Mouse (Mus musculus): ENCODE measurements at regions not wholly inside any gene's neighbourhood (a gene's known extent, or its start where the extent isn't known, plus 50 kb on each side); places are given as distances from the start of the nearest gene placed in this dataset.

DNA sequence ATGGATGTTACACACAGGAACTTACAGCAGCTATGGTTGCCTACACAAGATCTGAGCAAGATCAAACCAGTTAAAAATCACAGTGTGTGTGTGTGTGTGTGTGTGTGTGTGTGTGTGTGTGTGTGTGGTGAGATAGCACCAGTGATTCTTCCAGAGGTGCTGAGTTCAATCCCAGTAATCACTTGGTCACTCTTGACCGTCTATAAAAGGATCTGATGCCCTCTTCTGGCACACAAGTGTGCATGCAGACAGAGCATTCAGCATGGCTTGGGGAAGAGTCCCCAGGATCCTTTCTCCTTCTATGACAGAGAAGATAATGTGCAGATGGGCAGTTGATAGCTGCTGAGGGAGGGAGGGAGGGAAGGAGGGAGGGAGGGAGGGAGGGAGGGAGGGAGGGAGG lies 274.4 kb upstream of the Pkn2 start:
- no peak for DNase-seq

GRCm38 (mm10) chr3:143155556-143155955 lies 273.8 kb upstream of the Pkn2 start:
- no peak for DNase-seq

- no peak for DNase-seq
Measured at GRCm38 (mm10) chr3:143147471-143147870, 265.7 kb upstream of the Pkn2 start.

- no peak for DNase-seq
Measured at GRCm38 (mm10) chr3:143138952-143139351, 257.1 kb upstream of the Pkn2 start.

DNA sequence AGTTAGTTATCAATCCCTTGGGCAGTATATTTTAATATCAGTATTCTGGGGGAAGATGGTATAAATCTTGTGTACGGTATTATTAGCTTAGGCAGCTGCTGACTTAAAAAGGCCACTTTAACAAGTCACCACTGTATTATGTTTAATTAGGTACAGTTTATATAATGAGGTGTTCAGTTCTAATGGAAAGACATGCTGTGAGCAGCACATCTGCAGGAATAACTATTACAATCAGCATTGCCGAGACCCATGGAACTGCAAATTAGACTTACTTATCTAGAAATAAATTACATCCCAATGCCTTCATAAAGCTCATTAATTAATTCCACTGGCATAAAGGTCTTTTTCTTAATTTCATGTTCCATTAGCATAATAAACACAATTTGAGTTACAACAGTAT lies 252.7 kb upstream of the Pkn2 start:
- DNase-seq = no peak

- DNase-seq = no peak
Measured at GRCm38 (mm10) chr3:143107733-143108291, 226.0 kb upstream of the Pkn2 start.

DNA sequence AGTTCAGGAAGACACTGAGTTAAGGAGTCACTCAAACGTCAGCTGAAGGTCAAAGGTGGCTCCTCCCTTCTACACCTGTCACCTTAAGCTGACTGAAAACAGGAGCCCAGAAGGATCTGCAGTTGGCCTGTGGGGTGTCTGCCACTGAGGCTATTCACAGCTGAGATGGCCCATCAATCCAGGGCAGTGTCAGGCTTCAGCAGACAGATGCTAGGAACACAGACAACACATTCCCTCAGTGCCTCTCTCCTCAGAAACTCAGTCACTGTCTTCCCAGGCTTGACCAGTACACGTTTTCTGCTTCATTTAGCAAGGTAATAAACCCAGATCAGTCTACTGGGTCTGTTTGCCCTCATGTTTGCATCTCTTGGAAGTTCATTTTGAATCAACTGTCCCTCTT lies 222.9 kb upstream of the Pkn2 start:
- DNase-seq = no peak

GRCm38 (mm10) chr3:143103333-143103732 lies 221.5 kb upstream of the Pkn2 start:
- no peak for DNase-seq

GRCm38 (mm10) chr3:143100810-143101645 lies 219.2 kb upstream of the Pkn2 start:
- DNase-seq = no peak

- DNase-seq = no peak
Measured at GRCm38 (mm10) chr3:143100203-143100602, 218.4 kb upstream of the Pkn2 start.

- DNase-seq = no peak
Measured at GRCm38 (mm10) chr3:143092206-143092605, 210.4 kb upstream of the Pkn2 start.

DNA sequence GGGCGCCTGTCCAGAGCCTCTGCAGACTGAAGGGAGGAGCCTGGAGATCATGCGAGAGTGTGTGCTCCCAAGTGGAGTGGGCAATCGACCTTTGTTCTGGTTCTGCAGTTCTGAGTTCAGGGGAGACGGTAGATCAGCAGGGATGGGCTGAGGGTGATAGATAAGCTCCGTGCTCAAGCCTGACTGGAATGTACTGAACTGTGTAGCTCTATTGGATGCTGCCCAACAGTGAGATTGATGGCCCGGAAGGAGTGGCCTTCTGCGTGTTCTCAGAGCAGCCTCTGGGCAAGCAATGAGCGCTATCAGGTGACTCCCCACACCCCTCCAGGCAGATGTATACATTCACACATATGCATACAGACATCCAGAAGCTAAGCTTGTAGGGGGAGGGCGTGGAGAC lies 209.1 kb upstream of the Pkn2 start:
- no peak for DNase-seq

- DNase-seq = no peak
Measured at GRCm38 (mm10) chr3:143090316-143090715, 208.5 kb upstream of the Pkn2 start.

- DNase-seq = no peak
Measured at GRCm38 (mm10) chr3:143087786-143088185, 206.0 kb upstream of the Pkn2 start.

DNA sequence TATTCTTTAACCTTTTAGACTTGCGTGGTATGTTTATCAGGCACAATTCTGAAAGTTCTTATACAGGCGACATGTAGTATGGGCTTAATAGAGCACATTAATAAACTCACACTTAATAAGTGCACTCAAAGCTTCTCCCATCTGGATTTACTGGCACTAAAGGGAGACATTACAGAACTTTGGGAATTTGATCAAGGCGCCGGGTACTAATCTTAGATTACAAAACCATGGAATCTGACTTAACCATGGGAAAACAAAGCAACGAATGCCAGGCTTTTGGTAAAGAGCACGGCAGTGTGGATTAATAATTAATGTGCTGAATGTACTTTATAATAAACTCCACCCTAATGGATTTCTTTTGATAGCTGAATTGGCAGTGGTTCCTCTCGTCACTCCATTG lies 196.5 kb upstream of the Pkn2 start:
- DNase-seq = no peak

- DNase-seq = no peak
Measured at GRCm38 (mm10) chr3:143071839-143072373, 190.1 kb upstream of the Pkn2 start.

DNA sequence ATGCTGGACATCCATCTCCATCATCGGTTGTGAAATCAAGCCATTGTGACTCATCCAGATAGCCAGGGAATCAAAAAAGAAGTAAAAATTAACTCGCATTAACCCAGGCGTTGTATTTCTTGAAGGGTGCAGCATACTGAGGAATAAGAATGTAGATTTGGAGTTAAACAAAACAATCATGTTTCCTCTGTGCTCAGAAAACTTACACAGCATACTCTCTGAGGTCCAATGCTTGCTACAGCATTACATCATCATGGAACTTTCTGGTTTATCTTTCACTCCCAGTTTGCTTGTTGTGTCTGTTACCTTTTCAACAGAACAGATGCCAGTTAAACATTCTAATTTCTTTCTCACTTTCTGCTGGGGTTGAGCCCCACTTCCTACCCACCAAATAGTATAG lies 173.1 kb upstream of the Pkn2 start:
- DNase-seq = no peak

- DNase-seq = no peak
Measured at GRCm38 (mm10) chr3:143053286-143053993, 171.6 kb upstream of the Pkn2 start.

DNA sequence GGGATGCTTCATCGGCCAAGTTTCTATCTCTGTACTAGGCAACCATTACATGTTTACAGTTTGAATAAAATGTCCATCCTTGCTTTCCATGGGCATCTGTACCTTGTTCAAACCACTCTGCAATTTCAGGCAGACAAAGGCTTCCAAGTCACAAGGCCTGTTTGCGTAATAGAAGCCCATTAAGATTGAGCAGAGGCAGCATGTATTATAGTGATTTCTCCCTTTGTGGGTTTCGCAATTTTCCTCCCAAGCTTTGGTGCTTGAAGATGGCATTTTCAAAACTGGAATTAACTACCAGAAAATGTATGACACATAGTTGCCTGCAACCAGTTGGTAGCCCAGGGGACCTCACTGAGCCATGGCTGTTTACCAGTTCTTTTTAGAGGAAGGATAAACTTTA lies 158.9 kb upstream of the Pkn2 start:
- DNase-seq = no peak

- no peak for DNase-seq
Measured at GRCm38 (mm10) chr3:143036108-143036507, 154.3 kb upstream of the Pkn2 start.

DNA sequence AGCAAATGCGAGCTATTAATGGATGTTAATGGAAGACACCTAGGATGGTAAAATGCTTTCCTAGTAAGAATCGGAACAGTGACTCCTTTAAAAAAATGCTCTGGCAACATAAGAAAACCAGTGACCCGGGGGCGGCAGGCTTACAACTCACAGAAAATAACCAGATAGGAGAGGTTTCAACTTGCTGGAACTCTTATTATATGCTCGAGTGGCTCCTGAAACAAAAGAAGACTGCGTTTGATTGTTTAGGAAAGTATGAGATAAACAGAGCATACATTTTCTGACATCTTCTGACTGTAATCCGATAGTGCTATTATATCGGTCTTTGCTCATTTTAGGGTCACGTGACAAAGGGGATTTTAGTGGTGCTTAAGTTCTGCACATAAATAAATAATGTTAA lies 152.8 kb upstream of the Pkn2 start:
- no peak for DNase-seq

- DNase-seq = no peak
Measured at GRCm38 (mm10) chr3:143022486-143022885, 140.7 kb upstream of the Pkn2 start.

GRCm38 (mm10) chr3:143021159-143021871 lies 139.5 kb upstream of the Pkn2 start:
- no peak for DNase-seq

All from thymus, postnatal 36 days (tissue).